Mouse (Mus musculus) embryonic facial prominence, embryonic 14.5 days (tissue): ENCODE measurements around the gene Hoxd1. TPM values are rescaled to one million over a fixed set of nuclear protein-coding genes. Genes with fewer than 3 reads are reported as not detected.

Source experiments
- ATAC-seq: fragments of 200-750 bp; cut with Nextera tagmentation; 2 replicates; pipeline ENCODE4 v1.8.0; 2017; ENCODE audit warnings: low read depth, moderate number of reproducible peaks, moderate TSS enrichment
- DNase-seq: peaks from one replicate; pipeline ENCODE4 v3.0.0-alpha.2; 2015; ENCODE audit warnings: low spot score
- H3K27ac ChIP-seq: fragments of 300-500 bp; sonication (generic); replicated peaks from 2 replicates; pipeline ENCODE4 v1.5.1; 2014; ENCODE audit warnings: low read depth, mild to moderate bottlenecking, low read length, moderate library complexity
- H3K27me3 ChIP-seq: fragments of 300-500 bp; sonication (generic); replicated peaks from 2 replicates; pipeline ENCODE4 v1.6.1; 2014; ENCODE audit warnings: low read length; ENCODE audit not compliant: control insufficient read depth, insufficient read depth
- H3K36me3 ChIP-seq: fragments of 300-500 bp; sonication (generic); 2 replicates; pipeline ENCODE4 v1.6.1; 2014; ENCODE audit warnings: low read length, mixed read lengths; ENCODE audit not compliant: control insufficient read depth, insufficient read depth
- H3K4me1 ChIP-seq: fragments of 300-500 bp; sonication (generic); 2 replicates; pipeline ENCODE4 v1.6.1; 2014; ENCODE audit warnings: antibody characterized with exemption, low read length; ENCODE audit not compliant: control insufficient read depth, insufficient read depth
- H3K4me2 ChIP-seq: fragments of 300-500 bp; sonication (generic); 2 replicates; pipeline ENCODE4 v1.6.1; 2014; ENCODE audit warnings: low read depth, mild to moderate bottlenecking, low read length, moderate library complexity, mixed read lengths
- H3K4me3 ChIP-seq: fragments of 300-500 bp; sonication (generic); 2 replicates; pipeline ENCODE4 v1.5.1; 2014; ENCODE audit warnings: low read depth, mild to moderate bottlenecking, low read length
- H3K9ac ChIP-seq: fragments of 300-500 bp; sonication (generic); 2 replicates; pipeline ENCODE4 v1.6.1; 2014; ENCODE audit warnings: low read depth, mild to moderate bottlenecking, low read length, moderate library complexity, mixed read lengths
- H3K9me3 ChIP-seq: fragments of 300-500 bp; sonication (generic); 2 replicates; pipeline ENCODE4 v1.6.1; 2016; ENCODE audit warnings: low read length; ENCODE audit not compliant: control insufficient read depth
- WGBS: fragments of 180-500 bp; shearing (Covaris S2); extraction: QIAGEN DNeasy Blood & Tissue Kit; methylation state at CpG from one replicate; pipeline ENCODE4 v1.1.7; 2014; 5-methylcytosine and 5-hydroxymethylcytosine counted together
- polyA plus RNA-seq: library from polyadenylated mRNA; unstranded; fragments of >200 nt; fragmentation: Nextera tagmentation; extraction: Ambion mirVana; gene quantifications from 2 replicates; pipeline ENCODE4 v1.2.1, GENCODE M21; 2014

The Hoxd1 gene
- polyA plus RNA-seq, 1 experiment from 2014 or later: 3.9 TPM

- ATAC-seq: no peak
- DNase-seq: no peak
- H3K27ac ChIP-seq: no peak overlapping the region; the same call in 1 of the 2 replicates
- H3K9ac ChIP-seq: peak overlapping the region; percentile 42
- no peaks in the 10 kb centered on the region for H3K36me3 ChIP-seq
- WGBS: 4% methylated on average over 33 of the region's 42 CpGs
- H3K4me1 ChIP-seq: no peaks in the 10 kb centered on the region; the same call in 1 of the 2 replicates
- peak overlapping the region; percentile 29 for H3K4me3 ChIP-seq
- peaks cover 98% of the 10 kb centered on the region for H3K27me3 ChIP-seq
- peak overlapping the region; percentile 46 for H3K4me2 ChIP-seq
- H3K9me3 ChIP-seq: no peaks in the 10 kb centered on the region
Measured at GRCm38 (mm10) chr2:74735851-74736687, 26.7 kb upstream of the Hoxd1 start.

GRCm38 (mm10) chr2:74736688-74737577 is 25.8 kb upstream of the Hoxd1 start:
- H3K27me3 ChIP-seq: peaks cover 97% of the 10 kb centered on the region
- H3K9me3 ChIP-seq: no peaks in the 10 kb centered on the region
- no peaks in the 10 kb centered on the region; the same call in 1 of the 2 replicates for H3K4me1 ChIP-seq
- H3K4me2 ChIP-seq: peak overlapping the region; percentile 46
- DNase-seq: no peak
- 4% methylated on average over 15 of the region's 15 CpGs for WGBS
- peak overlapping the region; percentile 29 for H3K4me3 ChIP-seq
- peak overlapping the region; percentile 42 for H3K9ac ChIP-seq
- H3K27ac ChIP-seq: no peak overlapping the region; the same call in 1 of the 2 replicates
- no peaks in the 10 kb centered on the region for H3K36me3 ChIP-seq
- ATAC-seq: no peak

GRCm38 (mm10) chr2:74737578-74738070 is 25.2 kb upstream of the Hoxd1 start:
- H3K4me3 ChIP-seq: peak overlapping the region; percentile 13; the same call in 1 of the 2 replicates
- no peaks in the 10 kb centered on the region for H3K36me3 ChIP-seq
- H3K9ac ChIP-seq: no peak overlapping the region
- ATAC-seq (no peak), DNase-seq (peak; percentile 61)
- H3K4me1 ChIP-seq: no peaks in the 10 kb centered on the region; the same call in 1 of the 2 replicates
- 1% methylated on average over 7 of the region's 7 CpGs for WGBS
- peaks cover 97% of the 10 kb centered on the region for H3K27me3 ChIP-seq
- no peak overlapping the region for H3K27ac ChIP-seq
- peak overlapping the region; percentile 35; the same call in 1 of the 2 replicates for H3K4me2 ChIP-seq
- no peaks in the 10 kb centered on the region for H3K9me3 ChIP-seq

- peak overlapping the region; percentile 35 for H3K4me2 ChIP-seq
- H3K4me1 ChIP-seq: no peaks in the 10 kb centered on the region; the same call in 1 of the 2 replicates
- peak overlapping the region; percentile 17; the same call in 1 of the 2 replicates for H3K4me3 ChIP-seq
- no peak for ATAC-seq
- peak overlapping the region; percentile 8; the same call in 1 of the 2 replicates for H3K9ac ChIP-seq
- no peaks in the 10 kb centered on the region for H3K36me3 ChIP-seq
- peaks cover 97% of the 10 kb centered on the region for H3K27me3 ChIP-seq
- WGBS: 5% methylated on average over 20 of the region's 20 CpGs
- H3K9me3 ChIP-seq: no peaks in the 10 kb centered on the region
- no peak for DNase-seq
- H3K27ac ChIP-seq: no peak overlapping the region; the same call in 1 of the 2 replicates
Measured at GRCm38 (mm10) chr2:74738623-74739475, 23.9 kb upstream of the Hoxd1 start.

GRCm38 (mm10) chr2:74739476-74739800 is 23.3 kb upstream of the Hoxd1 start:
- Histone ChIP-seq H3K4me1 (no peaks in the 10 kb centered on the region; the same call in 1 of the 2 replicates), H3K4me2 (peak overlapping the region; percentile 35), H3K4me3 (no peak overlapping the region), H3K36me3 (no peaks in the 10 kb centered on the region), H3K27ac (no peak overlapping the region), H3K9me3 (no peaks in the 10 kb centered on the region), H3K9ac (no peak overlapping the region), H3K27me3 (peaks cover 98% of the 10 kb centered on the region)
- DNase-seq (no peak), ATAC-seq (no peak)
- 10% methylated on average over 2 of the region's 2 CpGs for WGBS

GRCm38 (mm10) chr2:74739869-74740268 is 22.9 kb upstream of the Hoxd1 start:
- no peak for ATAC-seq
- Histone ChIP-seq H3K27ac (no peak overlapping the region), H3K9me3 (no peaks in the 10 kb centered on the region), H3K27me3 (peaks cover 98% of the 10 kb centered on the region), H3K4me3 (no peak overlapping the region; the same call in 1 of the 2 replicates), H3K36me3 (no peaks in the 10 kb centered on the region), H3K4me2 (peak overlapping the region; percentile 37), H3K4me1 (no peaks in the 10 kb centered on the region; the same call in 1 of the 2 replicates), H3K9ac (peak overlapping the region; percentile 2; the same call in 1 of the 2 replicates)
- DNase-seq: no peak
- 4% methylated on average over 14 of the region's 14 CpGs for WGBS

- H3K9ac ChIP-seq: peak overlapping the region; percentile 2; the same call in 1 of the 2 replicates
- WGBS: 3% methylated on average over 41 of the region's 43 CpGs
- peak overlapping the region; percentile 15; the same call in 1 of the 2 replicates for H3K4me3 ChIP-seq
- no peak for DNase-seq
- H3K4me1 ChIP-seq: no peaks in the 10 kb centered on the region; the same call in 1 of the 2 replicates
- no peak overlapping the region for H3K27ac ChIP-seq
- H3K27me3 ChIP-seq: peaks cover 98% of the 10 kb centered on the region
- ATAC-seq: no peak
- no peaks in the 10 kb centered on the region for H3K36me3 ChIP-seq
- peak overlapping the region; percentile 37 for H3K4me2 ChIP-seq
- H3K9me3 ChIP-seq: no peaks in the 10 kb centered on the region
Measured at GRCm38 (mm10) chr2:74740311-74741091, 22.3 kb upstream of the Hoxd1 start.
